Comparison of ENCODE assay signal across 21 mouse cellular contexts in genomic region chr7:77326836-77327235, GRCm38 (mm10).
A peak's percentile ranks its signal among the peaks of the same experiment; 100 is the strongest.
DNase-seq lines count a peak whose midpoint lies in the region; ATAC-seq and TF ChIP-seq lines count a peak whose summit lies in the region.
"Had no signal": no experiment of that assay in that cellular context is flagged by ENCODE, and none has a peak within 500 bp of the region (broad histone marks: within the 10 kb centered on the region; RNA-seq: fewer than 3 reads in every experiment).

No protein-coding gene starts in this region.

- DNase-seq in liver, embryonic 13.5 days: peak; percentile 10
- no peak for DNase-seq in liver, postnatal 0 days
- DNase-seq in left cerebral cortex, postnatal 36 days (ENCODE audit: low spot score in 2 of 2): no peak
- no peak for DNase-seq in testis, postnatal 14 days (ENCODE audit: low spot score)
- DNase-seq: adrenal gland, adult 8-10 months; adrenal gland, postnatal 36 days; cerebellum, adult 11 months; cerebellum, adult 8-10 months; cerebellum, postnatal 25 days; gastrocnemius, postnatal 10 days; heart, adult 2 months; heart, postnatal 14 days had no signal

- H3K4me1 ChIP-seq in liver, embryonic 13.5 days (replicated peaks): no peaks in the 10 kb centered on the region
- no peaks in the 10 kb centered on the region for H3K4me1 ChIP-seq in liver, postnatal 0 days (ENCODE audit: insufficient read depth)
- H3K4me1 ChIP-seq: embryonic facial prominence, embryonic 13.5 days; forebrain, embryonic 10.5 days; heart, embryonic 15.5 days; hindbrain, embryonic 13.5 days had no signal

- H3K9ac ChIP-seq in liver, embryonic 13.5 days: no peak overlapping the region
- no peak overlapping the region for H3K9ac ChIP-seq in liver, postnatal 0 days (replicated peaks)
- H3K9ac ChIP-seq: embryonic facial prominence, embryonic 13.5 days; heart, embryonic 15.5 days; hindbrain, embryonic 13.5 days had no signal

- no peak overlapping the region for H3K4me3 ChIP-seq in liver, embryonic 13.5 days (replicated peaks)
- no peak overlapping the region for H3K4me3 ChIP-seq in liver, postnatal 0 days (ENCODE audit: low read depth, low read length)
- H3K4me3 ChIP-seq: embryonic facial prominence, embryonic 13.5 days; forebrain, embryonic 10.5 days; heart, adult 2 months; heart, embryonic 15.5 days; hindbrain, embryonic 13.5 days had no signal

- H3K36me3 ChIP-seq in liver, embryonic 13.5 days: no peaks in the 10 kb centered on the region
- H3K36me3 ChIP-seq in liver, postnatal 0 days (replicated peaks; ENCODE audit: insufficient read depth, low read length): no peaks in the 10 kb centered on the region
- H3K36me3 ChIP-seq: embryonic facial prominence, embryonic 13.5 days; forebrain, embryonic 10.5 days; heart, embryonic 15.5 days; hindbrain, embryonic 13.5 days had no signal

- TF ChIP-seq CTCF in liver, postnatal 0 days (IDR thresholded peaks at IDR 0.05; ENCODE audit: low read depth): no peak

- TF ChIP-seq EP300 in liver, postnatal 0 days (IDR thresholded peaks at IDR 0.05; ENCODE audit: low read depth): peak; percentile 74

- 45% methylated on average over 3 of the region's 3 CpGs for WGBS in liver, embryonic 13.5 days (ENCODE audit: insufficient replicate concordance)
- 69% methylated on average over 3 of the region's 3 CpGs for WGBS in liver, postnatal 0 days (ENCODE audit: insufficient replicate concordance)

- intact Hi-C loops in left cerebral cortex, postnatal 36 days (cut with DNase I): no loop called here

- H3K4me2 ChIP-seq in liver, embryonic 13.5 days: no peak overlapping the region
- no peak overlapping the region for H3K4me2 ChIP-seq in liver, postnatal 0 days (ENCODE audit: low read depth, low read length)
- H3K4me2 ChIP-seq: embryonic facial prominence, embryonic 13.5 days; heart, embryonic 11.5 days; heart, embryonic 15.5 days; hindbrain, embryonic 13.5 days had no signal

- H3K27me3 ChIP-seq in liver, embryonic 13.5 days: no peaks in the 10 kb centered on the region
- H3K27me3 ChIP-seq in liver, postnatal 0 days (ENCODE audit: insufficient read depth, low read length): no peaks in the 10 kb centered on the region
- H3K27me3 ChIP-seq: embryonic facial prominence, embryonic 13.5 days; heart, embryonic 15.5 days; hindbrain, embryonic 13.5 days had no signal

- 0 out of 2 replicates have a peak, but pooled peaks have one; percentile 43 for ATAC-seq in erythroblast, adult 5-6 weeks (replicated peaks; ENCODE audit: low FRiP score, poor library complexity, severe bottlenecking)
- ATAC-seq in liver, embryonic 13.5 days (ENCODE audit: low read depth): peak; percentile 96
- peak; percentile 79 for ATAC-seq in liver, postnatal 0 days
- no peak for ATAC-seq in frontal cortex, adult (ENCODE audit: low TSS enrichment)
- ATAC-seq: forebrain, embryonic 14.5 days; hindbrain, postnatal 0 days had no signal

- no peak overlapping the region for H3K27ac ChIP-seq in liver, embryonic 13.5 days
- no peak overlapping the region for H3K27ac ChIP-seq in liver, postnatal 0 days (ENCODE audit: low read depth)
- H3K27ac ChIP-seq: embryonic facial prominence, embryonic 13.5 days; forebrain, embryonic 10.5 days; heart, adult 2 months; heart, embryonic 15.5 days; hindbrain, embryonic 13.5 days; hindbrain, postnatal 0 days had no signal

- no peaks in the 10 kb centered on the region for H3K9me3 ChIP-seq in liver, embryonic 13.5 days (replicated peaks)
- H3K9me3 ChIP-seq in liver, postnatal 0 days (ENCODE audit: low read length): no peaks in the 10 kb centered on the region
- H3K9me3 ChIP-seq: embryonic facial prominence, embryonic 13.5 days; forebrain, embryonic 10.5 days; heart, embryonic 15.5 days; hindbrain, embryonic 13.5 days had no signal
